Mouse (Mus musculus): ENCODE results near the gene Sprtn. TPM values are rescaled to one million over a fixed set of nuclear protein-coding genes. Genes with fewer than 3 reads are reported as not detected.

The Sprtn gene
- polyA plus RNA-seq (2015; fragmentation: Nextera tagmentation; extraction: Ambion mirVana), result 12.4 and 12.6 TPM in 2 replicates

GRCm38 (mm10) chr8:124897386-124898250 lies at the start of gene Sprtn, which contains the start of gene Exoc8:
TSS of gene Sprtn (plus strand) at chr8:124897886.
TSS of gene Exoc8 (minus strand) at chr8:124897705.
- WGBS, result under 1% methylated on average over 114 of the region's 114 CpGs
- peak within 1 kb of the TSS; percentile 93 for H3K4me2 ChIP-seq (replicated peaks)
- peaks cover 32% of the 10 kb centered on the region for H3K4me1 ChIP-seq
- H3K4me3 ChIP-seq (replicated peaks), result peak within 1 kb of the TSS; percentile 96
- no peaks in the 10 kb centered on the region for H3K27me3 ChIP-seq
- peak within 1 kb of the TSS; percentile 90 for H3K9ac ChIP-seq
- H3K9me3 ChIP-seq (replicated peaks), result no peaks in the 10 kb centered on the region
- H3K36me3 ChIP-seq, result peaks cover 47% of the 10 kb centered on the region
- H3K27ac ChIP-seq (replicated peaks), result peak within 1 kb of the TSS; percentile 84
- ATAC-seq (ENCODE audit: insufficient number of reproducible peaks, low FRiP score, low TSS enrichment, low read depth), result peak; percentile 92

- ATAC-seq (ENCODE audit: insufficient number of reproducible peaks, low FRiP score, low TSS enrichment, low read depth), result no peak
- WGBS, result 98% methylated on average over 1 of the region's 1 CpGs
- no peak overlapping the region for H3K9ac ChIP-seq
- peaks cover 24% of the 10 kb centered on the region; the same call in 1 of the 2 replicates for H3K9me3 ChIP-seq (replicated peaks)
- no peaks in the 10 kb centered on the region for H3K27me3 ChIP-seq
- H3K4me1 ChIP-seq, result no peaks in the 10 kb centered on the region
- no peak overlapping the region for H3K4me3 ChIP-seq (replicated peaks)
- no peak overlapping the region for H3K4me2 ChIP-seq (replicated peaks)
- peaks cover 60% of the 10 kb centered on the region for H3K36me3 ChIP-seq
- no peak overlapping the region for H3K27ac ChIP-seq (replicated peaks)
Observed at GRCm38 (mm10) chr8:124853511-124853910, 44.2 kb upstream of the Sprtn start.

GRCm38 (mm10) chr8:124859466-124859865 lies 38.2 kb upstream of the Sprtn start:
- no peak overlapping the region for H3K4me2 ChIP-seq (replicated peaks)
- no peak for ATAC-seq (ENCODE audit: insufficient number of reproducible peaks, low FRiP score, low TSS enrichment, low read depth)
- H3K9ac ChIP-seq, result no peak overlapping the region
- H3K27ac ChIP-seq (replicated peaks), result no peak overlapping the region
- peaks cover 8% of the 10 kb centered on the region for H3K4me1 ChIP-seq
- H3K9me3 ChIP-seq (replicated peaks), result peaks cover 14% of the 10 kb centered on the region; the same call in 1 of the 2 replicates
- no peaks in the 10 kb centered on the region for H3K27me3 ChIP-seq
- no peak overlapping the region for H3K4me3 ChIP-seq (replicated peaks)
- peaks cover 64% of the 10 kb centered on the region for H3K36me3 ChIP-seq

GRCm38 (mm10) chr8:124860188-124860587 lies 37.5 kb upstream of the Sprtn start:
- WGBS, result 92% methylated on average over 3 of the region's 3 CpGs
- ATAC-seq (ENCODE audit: insufficient number of reproducible peaks, low FRiP score, low TSS enrichment, low read depth), result no peak
- Histone ChIP-seq H3K9ac (no peak overlapping the region), H3K27me3 (no peaks in the 10 kb centered on the region), H3K9me3 (replicated peaks) (0 out of 2 replicates have a peak, but pooled peaks cover 7% of the 10 kb centered on the region), H3K36me3 (peaks cover 57% of the 10 kb centered on the region), H3K4me2 (replicated peaks) (no peak overlapping the region), H3K4me1 (peaks cover 10% of the 10 kb centered on the region), H3K4me3 (replicated peaks) (no peak overlapping the region), H3K27ac (replicated peaks) (no peak overlapping the region)

GRCm38 (mm10) chr8:124862321-124863162 lies 35.1 kb upstream of the Sprtn start, which contains the start of the genes Gnpat and 2810004N23Rik:
TSS of gene Gnpat (plus strand) at chr8:124863033.
TSS of gene 2810004N23Rik (minus strand) at chr8:124863120.
- Histone ChIP-seq H3K36me3 (peaks cover 35% of the 10 kb centered on the region), H3K27me3 (no peaks in the 10 kb centered on the region), H3K9me3 (replicated peaks) (no peaks in the 10 kb centered on the region), H3K4me1 (peaks cover 10% of the 10 kb centered on the region), H3K27ac (replicated peaks) (peak within 1 kb of the TSS; percentile 94), H3K4me2 (replicated peaks) (peak within 1 kb of the TSS; percentile 63), H3K4me3 (replicated peaks) (peak within 1 kb of the TSS; percentile 91), H3K9ac (peak within 1 kb of the TSS; percentile 97)
- WGBS, result 1% methylated on average over 55 of the region's 55 CpGs
- ATAC-seq (ENCODE audit: insufficient number of reproducible peaks, low FRiP score, low TSS enrichment, low read depth), result peak; percentile 96

- Histone ChIP-seq H3K9me3 (replicated peaks) (no peaks in the 10 kb centered on the region), H3K4me3 (replicated peaks) (peak overlapping the region; percentile 91), H3K4me1 (peaks cover 10% of the 10 kb centered on the region), H3K4me2 (replicated peaks) (peak overlapping the region; percentile 63), H3K36me3 (peaks cover 28% of the 10 kb centered on the region), H3K27ac (replicated peaks) (peak overlapping the region; percentile 94), H3K9ac (peak overlapping the region; percentile 97), H3K27me3 (no peaks in the 10 kb centered on the region)
- ATAC-seq (ENCODE audit: insufficient number of reproducible peaks, low FRiP score, low TSS enrichment, low read depth), result peak; percentile 84
- WGBS, result 0% methylated on average over 33 of the region's 33 CpGs
Observed at GRCm38 (mm10) chr8:124863163-124863677, 34.5 kb upstream of the Sprtn start.

GRCm38 (mm10) chr8:124863729-124864128 lies 34.0 kb upstream of the Sprtn start:
- H3K4me1 ChIP-seq, result peaks cover 10% of the 10 kb centered on the region
- H3K9me3 ChIP-seq (replicated peaks), result no peaks in the 10 kb centered on the region
- H3K4me3 ChIP-seq (replicated peaks), result peak overlapping the region; percentile 91
- no peaks in the 10 kb centered on the region for H3K27me3 ChIP-seq
- peak overlapping the region; percentile 63 for H3K4me2 ChIP-seq (replicated peaks)
- H3K9ac ChIP-seq, result peak overlapping the region; percentile 97
- ATAC-seq (ENCODE audit: insufficient number of reproducible peaks, low FRiP score, low TSS enrichment, low read depth), result no peak
- H3K36me3 ChIP-seq, result peaks cover 23% of the 10 kb centered on the region
- peak overlapping the region; percentile 94 for H3K27ac ChIP-seq (replicated peaks)
- WGBS, result 12% methylated on average over 8 of the region's 8 CpGs

GRCm38 (mm10) chr8:124866669-124867068 lies 31.0 kb upstream of the Sprtn start:
- H3K36me3 ChIP-seq, result peaks cover 6% of the 10 kb centered on the region
- no peak overlapping the region for H3K4me3 ChIP-seq (replicated peaks)
- no peak overlapping the region for H3K9ac ChIP-seq
- peaks cover 10% of the 10 kb centered on the region for H3K4me1 ChIP-seq
- H3K27me3 ChIP-seq, result no peaks in the 10 kb centered on the region
- ATAC-seq (ENCODE audit: insufficient number of reproducible peaks, low FRiP score, low TSS enrichment, low read depth), result no peak
- H3K27ac ChIP-seq (replicated peaks), result no peak overlapping the region
- no peaks in the 10 kb centered on the region for H3K9me3 ChIP-seq (replicated peaks)
- WGBS, result 84% methylated on average over 3 of the region's 3 CpGs
- H3K4me2 ChIP-seq (replicated peaks), result no peak overlapping the region

GRCm38 (mm10) chr8:124867126-124867525 lies 30.6 kb upstream of the Sprtn start:
- no peak overlapping the region for H3K27ac ChIP-seq (replicated peaks)
- H3K27me3 ChIP-seq, result no peaks in the 10 kb centered on the region
- H3K36me3 ChIP-seq, result peaks cover 10% of the 10 kb centered on the region
- no peak overlapping the region for H3K4me2 ChIP-seq (replicated peaks)
- H3K9ac ChIP-seq, result no peak overlapping the region
- H3K9me3 ChIP-seq (replicated peaks), result no peaks in the 10 kb centered on the region
- peaks cover 10% of the 10 kb centered on the region for H3K4me1 ChIP-seq
- ATAC-seq (ENCODE audit: insufficient number of reproducible peaks, low FRiP score, low TSS enrichment, low read depth), result no peak
- H3K4me3 ChIP-seq (replicated peaks), result no peak overlapping the region
- 88% methylated on average over 2 of the region's 2 CpGs for WGBS

GRCm38 (mm10) chr8:124869708-124870107 lies 28.0 kb upstream of the Sprtn start:
- no peaks in the 10 kb centered on the region for H3K27me3 ChIP-seq
- H3K27ac ChIP-seq (replicated peaks), result 0 out of 2 replicates have a peak overlapping the region, but pooled peaks have one; percentile 22
- H3K4me1 ChIP-seq, result no peaks in the 10 kb centered on the region
- WGBS, result 70% methylated on average over 6 of the region's 6 CpGs
- H3K9ac ChIP-seq, result no peak overlapping the region
- ATAC-seq (ENCODE audit: insufficient number of reproducible peaks, low FRiP score, low TSS enrichment, low read depth), result no peak
- H3K4me3 ChIP-seq (replicated peaks), result no peak overlapping the region
- H3K4me2 ChIP-seq (replicated peaks), result no peak overlapping the region
- H3K9me3 ChIP-seq (replicated peaks), result no peaks in the 10 kb centered on the region
- H3K36me3 ChIP-seq, result peaks cover 36% of the 10 kb centered on the region

- Histone ChIP-seq H3K9me3 (replicated peaks) (no peaks in the 10 kb centered on the region), H3K9ac (no peak overlapping the region), H3K4me2 (replicated peaks) (no peak overlapping the region), H3K4me1 (no peaks in the 10 kb centered on the region), H3K36me3 (peaks cover 50% of the 10 kb centered on the region), H3K27ac (replicated peaks) (no peak overlapping the region), H3K4me3 (replicated peaks) (no peak overlapping the region), H3K27me3 (no peaks in the 10 kb centered on the region)
- ATAC-seq (ENCODE audit: insufficient number of reproducible peaks, low FRiP score, low TSS enrichment, low read depth), result no peak
- 87% methylated on average over 7 of the region's 7 CpGs for WGBS
Observed at GRCm38 (mm10) chr8:124871474-124871873, 26.2 kb upstream of the Sprtn start.

Data from embryonic facial prominence, embryonic 15.5 days (tissue).